Mouse (Mus musculus): ENCODE measurements around the gene Cx3cr1. TPM values are rescaled to one million over a fixed set of nuclear protein-coding genes. Genes with fewer than 3 reads are reported as not detected.
A peak's percentile ranks its signal among the peaks of the same experiment; 100 is the strongest.

The Cx3cr1 gene
- polyA plus RNA-seq, 1 experiment from 2014 or later: 1.8 TPM

DNA sequence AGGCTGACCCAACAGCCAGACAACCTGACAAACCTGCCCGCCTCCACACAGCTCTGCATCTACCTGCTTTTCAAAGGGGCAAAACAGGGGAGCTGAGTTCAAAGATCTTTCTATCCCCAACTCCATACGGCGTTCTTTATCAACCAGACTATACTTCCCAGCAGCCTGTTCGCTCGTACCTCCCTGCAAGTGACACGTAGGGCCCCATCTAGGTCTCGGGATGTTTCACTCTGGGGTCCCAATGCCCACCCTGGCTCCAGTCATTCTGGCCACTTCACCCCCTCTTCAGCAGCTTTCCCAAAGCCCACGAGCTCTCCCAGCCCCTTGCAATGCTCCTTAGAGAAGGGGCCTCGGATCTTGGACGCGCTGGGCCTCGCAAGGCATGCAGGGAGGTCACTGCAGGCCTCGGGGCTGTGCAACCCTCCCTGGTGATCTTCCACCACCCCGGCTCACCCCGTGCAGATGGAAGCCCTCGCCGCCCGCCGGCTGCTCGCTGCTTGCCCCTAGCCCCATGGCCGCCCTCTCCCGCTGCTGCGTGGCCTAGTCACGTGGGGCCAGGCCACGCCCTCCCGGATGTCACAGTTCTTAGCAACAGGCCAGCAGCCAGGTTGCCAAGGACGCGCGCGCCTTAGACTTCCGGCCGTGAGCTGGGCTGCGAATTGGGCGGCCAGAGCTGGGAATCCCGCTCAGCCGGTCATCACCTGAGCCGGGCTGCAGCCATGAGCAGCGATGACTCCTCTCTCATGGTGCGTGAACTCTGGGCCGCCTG is 132.5 kb downstream of the Cx3cr1 start, which contains the start of the genes Gorasp1 and Ttc21a:
Gene Gorasp1, minus strand, starts transcription at position 561 of the 769 bp plus-strand sequence.
Gene Ttc21a, plus strand, starts transcription at position 602 of the 769 bp plus-strand sequence.
- peak within 1 kb of the TSS; percentile 84 for H3K27ac ChIP-seq (ENCODE audit: low read depth)

DNA sequence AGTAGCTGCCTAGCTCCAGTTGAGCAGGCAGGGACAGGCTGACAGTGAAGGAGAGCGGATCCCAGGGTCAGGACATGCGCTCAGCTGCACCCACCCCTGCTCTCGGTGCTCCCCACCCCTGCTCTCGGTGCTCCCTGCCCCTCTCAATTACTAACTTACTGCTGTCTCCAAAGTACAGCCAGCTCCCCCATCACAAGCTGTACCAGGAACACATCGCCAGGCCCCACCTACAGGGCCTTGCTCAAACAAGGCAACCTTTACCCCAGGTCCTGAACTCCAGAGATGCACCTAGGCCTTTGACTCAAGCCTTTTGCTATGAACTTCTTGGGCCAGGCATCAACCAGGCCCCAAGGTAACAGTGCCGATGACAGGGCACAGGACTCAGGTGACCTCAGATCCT is 136.0 kb downstream of the Cx3cr1 start:
- Histone ChIP-seq H3K36me3 (replicated peaks; ENCODE audit: insufficient read depth, low read length) (peaks cover 31% of the 10 kb centered on the region), H3K4me3 (ENCODE audit: low read depth, low read length) (no peak overlapping the region), H3K9me3 (ENCODE audit: low read length) (no peaks in the 10 kb centered on the region), H3K27me3 (ENCODE audit: insufficient read depth, low read length) (no peaks in the 10 kb centered on the region), H3K4me1 (ENCODE audit: insufficient read depth) (peaks cover 13% of the 10 kb centered on the region), H3K4me2 (ENCODE audit: low read depth, low read length) (no peak overlapping the region), H3K27ac (ENCODE audit: low read depth) (peak overlapping the region; percentile 73), H3K9ac (replicated peaks) (0 out of 2 replicates have a peak overlapping the region, but pooled peaks have one; percentile 4)
- 77% methylated on average over 6 of the region's 6 CpGs for WGBS (ENCODE audit: insufficient replicate concordance)
- peak; percentile 25 for ATAC-seq
- DNase-seq: no peak
- no peak for TF ChIP-seq EP300 (IDR thresholded peaks at IDR 0.05; ENCODE audit: low read depth)
- no peak for TF ChIP-seq CTCF (IDR thresholded peaks at IDR 0.05; ENCODE audit: low read depth)

More for the DNA sequence above, 132.5 kb downstream of the Cx3cr1 start, which contains the start of the genes Gorasp1 and Ttc21a:
- Histone ChIP-seq H3K9ac (replicated peaks) (peak within 1 kb of the TSS; percentile 86), H3K9me3 (ENCODE audit: low read length) (no peaks in the 10 kb centered on the region), H3K4me3 (ENCODE audit: low read depth, low read length) (peak within 1 kb of the TSS; percentile 69), H3K27me3 (ENCODE audit: insufficient read depth, low read length) (no peaks in the 10 kb centered on the region), H3K4me1 (ENCODE audit: insufficient read depth) (peaks cover 13% of the 10 kb centered on the region), H3K4me2 (ENCODE audit: low read depth, low read length) (peak within 1 kb of the TSS; percentile 94), H3K36me3 (replicated peaks; ENCODE audit: insufficient read depth, low read length) (0 out of 2 replicates have a peak, but pooled peaks cover under 1% of the 10 kb centered on the region)
- ATAC-seq: peak; percentile 87
- TF ChIP-seq EP300 (IDR thresholded peaks at IDR 0.05; ENCODE audit: low read depth) (no peak), CTCF (IDR thresholded peaks at IDR 0.05; ENCODE audit: low read depth) (no peak)
- peak; percentile 94 for DNase-seq
- 1% methylated on average over 40 of the region's 40 CpGs for WGBS (ENCODE audit: insufficient replicate concordance)

DNA sequence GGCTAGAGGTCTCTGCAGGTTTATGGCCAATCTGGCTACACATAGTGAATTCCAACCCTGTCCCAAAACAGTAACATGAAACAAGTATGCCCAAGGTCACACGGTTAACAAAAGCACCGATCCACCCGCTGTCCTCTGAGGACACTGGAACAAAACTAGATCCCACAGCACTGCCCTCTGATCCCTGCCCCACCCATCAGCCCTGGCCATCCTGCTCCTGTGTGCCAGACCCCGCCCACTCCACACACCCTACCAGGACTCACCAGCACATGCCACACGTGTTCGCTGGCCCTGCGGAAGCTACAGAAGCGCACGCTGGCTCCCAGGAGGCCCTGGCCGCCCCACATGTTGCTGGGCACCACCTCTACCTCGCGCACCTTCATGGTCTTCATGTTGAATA is 137.3 kb downstream of the Cx3cr1 start:
- peak; percentile 85 for ATAC-seq
- Histone ChIP-seq H3K27ac (ENCODE audit: low read depth) (peak overlapping the region; percentile 78), H3K27me3 (ENCODE audit: insufficient read depth, low read length) (no peaks in the 10 kb centered on the region), H3K4me1 (ENCODE audit: insufficient read depth) (peaks cover 7% of the 10 kb centered on the region; the same call in 1 of the 2 replicates), H3K9me3 (ENCODE audit: low read length) (no peaks in the 10 kb centered on the region), H3K4me2 (ENCODE audit: low read depth, low read length) (no peak overlapping the region), H3K36me3 (replicated peaks; ENCODE audit: insufficient read depth, low read length) (peaks cover 38% of the 10 kb centered on the region), H3K4me3 (ENCODE audit: low read depth, low read length) (no peak overlapping the region), H3K9ac (replicated peaks) (no peak overlapping the region)
- TF ChIP-seq EP300 (IDR thresholded peaks at IDR 0.05; ENCODE audit: low read depth) (peak; percentile 42; the same call in 1 of the 2 replicates), CTCF (IDR thresholded peaks at IDR 0.05; ENCODE audit: low read depth) (no peak)
- 74% methylated on average over 12 of the region's 12 CpGs for WGBS (ENCODE audit: insufficient replicate concordance)
- DNase-seq: peak; percentile 75

DNA sequence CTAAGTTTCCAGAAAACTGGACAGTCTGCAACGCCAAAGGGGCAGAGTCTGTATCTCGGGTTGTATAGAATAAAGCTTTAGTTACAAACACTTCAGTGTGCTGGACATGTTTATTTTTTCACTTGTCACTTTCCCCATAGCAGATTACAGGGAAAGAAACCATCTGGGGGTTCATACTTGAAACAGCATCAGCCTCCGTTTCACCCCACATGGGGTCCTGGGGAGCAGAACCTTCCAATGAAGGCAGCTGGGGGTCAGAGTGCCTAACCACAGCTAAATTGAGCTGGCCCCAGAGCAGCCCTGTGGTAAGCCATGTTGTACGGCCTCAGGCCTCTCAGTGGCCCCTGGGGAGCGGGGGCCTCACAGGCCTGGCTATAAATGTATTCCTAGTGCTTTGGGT is 143.2 kb downstream of the Cx3cr1 start:
- no peaks in the 10 kb centered on the region for H3K9me3 ChIP-seq (ENCODE audit: low read length)
- WGBS (ENCODE audit: insufficient replicate concordance): 76% methylated on average over 5 of the region's 5 CpGs
- H3K27ac ChIP-seq (ENCODE audit: low read depth): no peak overlapping the region
- DNase-seq: no peak
- no peak for TF ChIP-seq EP300 (IDR thresholded peaks at IDR 0.05; ENCODE audit: low read depth)
- no peak for TF ChIP-seq CTCF (IDR thresholded peaks at IDR 0.05; ENCODE audit: low read depth)
- H3K4me2 ChIP-seq (ENCODE audit: low read depth, low read length): no peak overlapping the region
- peaks cover 79% of the 10 kb centered on the region for H3K36me3 ChIP-seq (replicated peaks; ENCODE audit: insufficient read depth, low read length)
- H3K9ac ChIP-seq (replicated peaks): no peak overlapping the region; the same call in 1 of the 2 replicates
- ATAC-seq: no peak
- no peak overlapping the region for H3K4me3 ChIP-seq (ENCODE audit: low read depth, low read length)
- H3K4me1 ChIP-seq (ENCODE audit: insufficient read depth): no peaks in the 10 kb centered on the region
- no peaks in the 10 kb centered on the region for H3K27me3 ChIP-seq (ENCODE audit: insufficient read depth, low read length)

DNA sequence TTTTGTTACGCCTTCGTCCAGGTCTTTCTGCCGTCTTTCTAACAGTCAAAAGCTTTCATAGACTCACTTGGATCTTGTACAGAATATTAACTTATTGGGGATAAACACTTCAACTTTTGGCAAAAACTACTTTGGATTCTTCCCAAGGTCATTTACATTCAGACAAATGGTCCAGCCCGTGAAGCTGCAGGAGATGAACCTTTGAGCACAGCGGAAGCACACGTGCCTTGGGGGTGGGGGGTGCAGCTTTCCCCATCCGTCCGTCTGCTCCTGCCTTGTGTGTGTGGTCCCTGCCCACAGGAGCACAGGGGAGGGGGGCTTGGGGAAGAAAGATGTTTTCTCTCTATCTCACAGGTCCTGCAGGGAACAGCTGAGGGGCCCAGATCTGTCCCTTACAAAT is 143.9 kb downstream of the Cx3cr1 start:
- Histone ChIP-seq H3K9ac (replicated peaks) (no peak overlapping the region), H3K27ac (ENCODE audit: low read depth) (no peak overlapping the region), H3K4me2 (ENCODE audit: low read depth, low read length) (no peak overlapping the region), H3K9me3 (ENCODE audit: low read length) (no peaks in the 10 kb centered on the region), H3K4me1 (ENCODE audit: insufficient read depth) (no peaks in the 10 kb centered on the region), H3K27me3 (ENCODE audit: insufficient read depth, low read length) (no peaks in the 10 kb centered on the region), H3K36me3 (replicated peaks; ENCODE audit: insufficient read depth, low read length) (peaks cover 79% of the 10 kb centered on the region), H3K4me3 (ENCODE audit: low read depth, low read length) (no peak overlapping the region)
- no peak for ATAC-seq
- no peak for TF ChIP-seq EP300 (IDR thresholded peaks at IDR 0.05; ENCODE audit: low read depth)
- no peak for TF ChIP-seq CTCF (IDR thresholded peaks at IDR 0.05; ENCODE audit: low read depth)
- 52% methylated on average over 8 of the region's 8 CpGs for whole genome bisulfite sequencing (ENCODE audit: insufficient replicate concordance)
- DNase-seq: no peak

DNA sequence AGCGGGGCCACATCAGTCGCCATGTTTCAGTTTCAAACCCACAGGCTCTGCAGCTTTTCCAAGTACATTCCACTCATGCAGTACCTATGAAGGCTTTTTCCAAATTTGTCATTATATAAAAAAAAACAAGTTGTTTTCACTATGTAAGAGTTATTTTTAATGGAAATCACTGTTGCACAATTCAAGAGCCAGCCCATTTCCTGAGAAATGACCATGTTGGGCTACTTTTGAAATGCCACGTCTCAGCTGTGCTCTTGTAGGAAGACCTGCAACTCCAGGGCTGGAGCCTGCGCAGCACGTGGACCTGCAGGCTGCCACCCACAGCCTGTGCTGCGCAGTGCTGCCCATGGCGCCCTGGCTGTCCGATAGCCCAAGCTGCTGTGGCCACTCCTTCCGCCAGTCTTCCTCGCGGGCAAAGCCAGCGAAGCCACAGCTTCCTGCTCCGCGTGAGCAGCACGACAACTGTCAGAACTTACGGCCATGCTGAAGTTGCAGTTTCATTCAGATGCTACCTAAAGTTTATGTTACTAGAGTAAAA is 144.5 kb downstream of the Cx3cr1 start:
- Histone ChIP-seq H3K4me1 (ENCODE audit: insufficient read depth) (no peaks in the 10 kb centered on the region), H3K4me2 (ENCODE audit: low read depth, low read length) (no peak overlapping the region), H3K9ac (replicated peaks) (no peak overlapping the region), H3K9me3 (ENCODE audit: low read length) (no peaks in the 10 kb centered on the region), H3K27me3 (ENCODE audit: insufficient read depth, low read length) (no peaks in the 10 kb centered on the region), H3K36me3 (replicated peaks; ENCODE audit: insufficient read depth, low read length) (peaks cover 79% of the 10 kb centered on the region), H3K27ac (ENCODE audit: low read depth) (peak overlapping the region; percentile 34; the same call in 1 of the 2 replicates), H3K4me3 (ENCODE audit: low read depth, low read length) (no peak overlapping the region)
- WGBS (ENCODE audit: insufficient replicate concordance): 53% methylated on average over 16 of the region's 16 CpGs
- DNase-seq (no peak), ATAC-seq (peak; percentile 53)
- TF ChIP-seq CTCF (IDR thresholded peaks at IDR 0.05; ENCODE audit: low read depth) (no peak), EP300 (IDR thresholded peaks at IDR 0.05; ENCODE audit: low read depth) (no peak)

Measured in liver, postnatal 0 days (tissue).